Mouse (Mus musculus) common myeloid progenitor, adult 5-6 weeks (primary cell): ENCODE measurements around the gene Nav2. TPM values are rescaled to one million over a fixed set of nuclear protein-coding genes. Genes with fewer than 3 reads are reported as not detected.

Experiments
- ATAC-seq: replicated peaks from 2 replicates; pipeline ENCODE4 v1.8.0; 2016; ENCODE audit warnings: low read depth, mild to moderate bottlenecking, moderate TSS enrichment, inconsistent platforms; ENCODE audit not compliant: poor library complexity, severe bottlenecking
- total RNA-seq: library from RNA; stranded (forward); fragments of 200-1000, 187-1606 nt; gene quantifications from 2 replicates; pipeline ENCODE4 v1.2.3, GENCODE M21; 2017

Gene Nav2
- total RNA-seq, 1 experiment from 2014 or later = 7.8 TPM

DNA sequence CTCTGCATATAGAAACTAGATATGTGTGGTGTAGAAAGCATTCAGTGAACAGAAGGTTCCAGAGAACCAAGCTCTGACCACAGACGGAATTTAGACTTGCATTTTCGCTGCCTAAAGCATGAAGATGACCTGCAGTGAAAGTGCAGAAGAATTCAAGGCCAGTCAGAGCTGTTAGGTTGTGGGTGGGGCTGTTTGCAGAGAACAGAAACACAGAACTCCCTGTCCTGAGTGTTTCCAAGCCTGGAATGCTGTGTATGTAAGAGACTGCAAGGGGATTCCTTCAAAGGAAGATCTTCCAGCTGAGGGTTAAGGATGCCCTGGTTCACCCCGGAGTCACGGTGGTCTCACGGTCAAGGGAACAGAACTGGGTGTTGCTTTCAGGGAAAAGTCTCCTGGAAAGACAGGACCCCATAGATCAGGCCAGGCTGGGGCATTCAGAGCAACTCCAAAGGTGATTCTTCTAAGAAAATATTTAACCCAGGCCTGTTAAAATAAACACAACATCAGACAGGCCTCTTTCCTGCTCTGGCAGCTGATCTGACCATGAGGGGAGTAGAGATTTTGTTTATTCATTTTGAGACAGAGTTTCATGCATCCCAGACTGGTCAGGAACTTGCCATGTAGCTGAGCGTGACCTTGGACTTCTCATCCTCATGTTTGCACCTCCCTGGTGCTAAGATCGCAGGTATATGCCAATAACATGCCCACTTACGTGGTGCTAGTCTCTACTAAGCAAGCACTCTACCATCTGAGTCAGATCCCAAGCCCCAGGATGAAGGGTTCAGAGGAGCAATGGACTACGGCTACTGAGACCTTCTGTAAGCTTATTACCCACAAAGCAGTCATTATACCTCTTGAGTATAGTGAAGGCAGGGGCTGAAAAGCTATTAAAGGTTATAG is 568.8 kb downstream of the Nav2 start:
- no peak for ATAC-seq

DNA sequence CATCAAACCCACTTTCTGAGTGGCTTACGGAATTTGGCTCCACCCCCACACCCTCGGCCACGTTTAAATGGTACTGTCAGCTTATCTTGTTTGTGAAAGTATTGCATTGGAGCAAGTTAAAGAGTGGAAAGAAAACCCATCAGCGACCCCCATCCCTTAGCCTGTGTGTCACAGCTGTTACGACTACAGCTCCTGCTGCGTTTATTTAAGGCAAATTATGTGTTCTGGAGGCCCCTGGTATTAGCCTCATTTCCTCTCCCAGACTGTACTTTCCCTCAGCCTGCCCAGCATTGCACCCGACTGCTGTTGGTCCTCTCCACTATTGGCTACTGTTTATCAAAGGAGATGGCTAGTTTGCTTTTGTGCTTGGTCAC is 569.4 kb downstream of the Nav2 start:
- ATAC-seq = no peak

DNA sequence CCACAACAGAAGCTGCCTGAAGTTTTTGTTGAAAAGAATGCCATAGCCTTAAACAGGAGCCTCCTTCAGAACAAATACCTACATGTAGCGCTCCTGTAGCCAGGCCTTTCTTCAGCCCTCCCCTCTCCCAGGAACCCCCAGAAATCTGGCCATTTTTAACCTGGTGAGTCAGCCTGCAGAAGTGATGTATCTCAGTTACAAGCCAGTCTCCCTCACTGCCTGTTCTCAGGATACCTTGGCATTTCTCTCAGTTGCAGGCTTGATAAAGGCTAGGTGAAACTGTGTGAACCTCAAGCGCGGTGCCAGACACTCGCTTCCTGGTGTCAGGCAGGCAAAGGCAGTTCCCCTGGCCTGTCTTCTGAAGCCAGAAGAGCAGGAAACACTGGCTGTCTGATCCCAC is 570.4 kb downstream of the Nav2 start:
- ATAC-seq = no peak

DNA sequence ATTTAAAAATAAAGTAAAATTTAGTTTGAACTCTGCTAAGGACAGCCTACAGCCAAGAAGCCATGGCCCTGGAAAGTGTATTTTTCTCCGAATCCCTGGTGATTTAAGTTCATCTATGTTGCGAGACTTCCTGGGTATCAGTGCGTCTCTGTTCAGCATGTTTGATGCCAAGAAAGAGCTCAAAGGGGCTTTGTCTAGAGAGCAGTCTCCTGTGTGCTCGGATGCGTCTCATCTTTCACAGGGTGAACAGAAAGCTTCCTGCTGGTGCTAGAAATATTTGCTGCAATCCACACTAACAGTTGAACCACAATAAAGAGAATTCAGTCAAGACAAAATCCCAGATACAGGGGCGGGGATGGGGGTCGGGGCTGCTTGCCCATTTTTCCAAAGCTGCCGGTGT is 572.4 kb downstream of the Nav2 start:
- no peak for ATAC-seq

DNA sequence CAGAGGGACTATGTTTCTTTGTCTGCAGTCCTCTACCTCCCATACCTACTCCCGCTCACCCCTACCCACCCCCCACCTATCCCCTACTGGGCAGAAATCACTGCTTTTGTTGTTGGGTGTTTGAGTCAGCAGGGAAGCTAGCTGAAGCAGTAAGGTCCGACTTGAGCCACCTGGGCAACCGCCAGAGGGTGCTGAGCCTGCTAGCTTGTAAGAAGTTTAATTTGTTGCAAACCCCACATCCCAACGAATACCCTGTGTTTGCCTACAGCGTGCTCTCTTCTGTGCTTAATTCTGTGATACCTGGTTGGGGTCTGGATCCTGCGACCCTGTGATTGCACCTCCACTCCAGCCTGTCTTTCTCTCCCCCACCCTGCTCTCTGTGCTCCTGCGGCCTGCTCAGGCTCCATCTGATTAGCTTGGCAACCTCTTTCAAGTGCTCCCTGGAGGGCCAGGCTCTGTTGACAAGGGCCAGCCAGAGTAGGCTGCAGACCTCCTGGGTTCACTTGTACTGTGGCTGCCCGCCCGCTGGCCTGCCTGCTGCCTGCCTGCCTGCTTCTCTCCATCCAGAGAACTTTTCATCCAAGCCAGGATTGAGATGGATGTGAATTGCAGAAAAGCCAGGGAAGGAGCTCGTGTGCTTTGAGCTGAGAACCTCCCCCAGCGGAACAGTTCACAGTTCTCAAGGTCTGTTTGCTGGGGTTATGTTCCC is 575.7 kb downstream of the Nav2 start:
- no peak for ATAC-seq

DNA sequence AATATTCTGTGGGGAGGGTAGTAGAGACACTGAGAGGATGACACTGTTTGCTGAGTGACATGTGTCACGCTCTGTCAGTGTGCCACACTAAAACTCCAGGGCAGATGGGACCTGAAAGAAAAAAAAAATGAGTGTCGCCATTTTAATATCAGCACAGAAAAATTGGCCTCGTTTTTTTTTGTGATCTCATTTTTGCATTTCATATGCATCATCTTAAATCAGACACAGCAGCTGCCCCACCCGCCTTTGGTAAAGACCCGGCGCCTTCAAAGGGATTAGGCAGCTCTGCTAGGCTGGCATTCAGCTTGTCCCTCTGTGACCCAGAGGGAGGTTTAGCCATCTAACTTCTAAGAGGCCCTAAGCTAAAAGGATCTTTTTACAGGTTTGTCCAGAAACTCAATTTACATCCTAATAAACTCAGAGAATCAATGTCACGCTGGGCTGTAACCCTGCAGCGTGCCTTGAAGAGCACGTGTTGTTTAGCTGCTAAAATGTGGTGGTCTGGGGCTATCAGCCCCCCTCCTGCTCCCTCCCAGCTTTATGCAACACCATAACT is 576.9 kb downstream of the Nav2 start:
- no peak for ATAC-seq

DNA sequence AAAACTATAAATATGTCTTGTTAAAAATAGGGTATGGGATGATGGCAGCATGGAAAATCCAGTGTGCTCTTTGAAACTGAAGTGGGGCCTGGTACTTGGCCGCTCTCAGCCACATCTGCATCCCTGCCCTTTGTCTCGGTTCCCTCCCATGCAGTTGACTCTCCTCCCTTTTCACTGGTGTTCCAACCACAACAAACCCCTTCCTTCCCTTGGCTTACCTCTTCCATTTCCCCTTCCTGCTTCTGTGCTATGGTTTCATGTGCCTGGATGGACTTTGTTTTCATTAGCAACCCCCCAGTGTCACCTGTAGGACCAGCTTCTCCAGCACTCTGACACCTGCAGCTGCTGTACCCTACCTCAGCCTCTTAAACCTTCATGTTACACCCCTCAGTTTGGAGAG is 578.8 kb downstream of the Nav2 start:
- ATAC-seq = 0 out of 2 replicates have a peak, but pooled peaks have one; percentile 22

DNA sequence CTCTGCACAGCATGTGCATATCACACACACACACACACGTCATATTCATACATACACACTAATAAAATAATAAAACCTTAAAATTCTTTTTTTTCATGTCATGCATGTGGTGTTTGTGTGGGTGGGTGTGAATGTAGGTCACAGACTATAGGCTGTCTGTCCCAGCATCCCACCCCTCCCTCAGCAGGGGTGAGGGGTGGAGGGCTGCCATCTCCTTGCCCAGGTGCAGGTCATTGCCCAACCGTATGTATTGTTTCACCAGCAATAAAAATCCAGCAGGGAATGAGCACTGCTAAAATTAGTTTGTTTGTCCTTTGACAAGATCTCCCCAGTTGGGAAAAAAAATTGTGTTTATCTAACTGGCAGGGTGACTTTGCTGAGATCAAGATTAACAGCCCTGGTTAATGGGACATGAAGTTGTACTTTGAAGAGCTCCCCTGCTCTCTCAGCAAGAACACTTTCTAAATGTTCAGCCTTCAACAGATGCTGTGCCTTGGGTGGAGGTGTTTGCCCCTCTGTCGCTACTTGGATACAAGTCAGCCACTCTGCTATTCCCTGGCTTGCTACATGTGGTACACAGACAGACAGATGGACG is 580.1 kb downstream of the Nav2 start:
- ATAC-seq = no peak

DNA sequence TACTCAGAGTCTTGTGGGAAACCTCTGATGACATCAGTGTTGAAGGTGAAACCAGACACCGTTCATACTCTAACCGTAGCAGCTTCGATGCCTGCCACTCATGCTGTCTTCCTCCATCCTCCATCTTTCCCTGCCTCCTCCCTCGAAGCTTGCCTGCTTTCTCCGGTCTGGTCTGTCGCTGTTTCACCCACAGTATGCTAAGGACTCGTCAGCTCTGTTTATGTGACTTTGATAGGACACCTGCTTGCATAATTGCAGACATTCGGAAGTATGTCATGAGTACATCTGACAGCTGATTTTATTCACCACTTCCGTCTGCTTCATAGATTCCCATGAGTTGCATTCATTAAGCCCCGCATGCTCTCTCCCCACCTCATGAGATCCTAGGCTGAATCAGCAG is 582.3 kb downstream of the Nav2 start:
- ATAC-seq = no peak

DNA sequence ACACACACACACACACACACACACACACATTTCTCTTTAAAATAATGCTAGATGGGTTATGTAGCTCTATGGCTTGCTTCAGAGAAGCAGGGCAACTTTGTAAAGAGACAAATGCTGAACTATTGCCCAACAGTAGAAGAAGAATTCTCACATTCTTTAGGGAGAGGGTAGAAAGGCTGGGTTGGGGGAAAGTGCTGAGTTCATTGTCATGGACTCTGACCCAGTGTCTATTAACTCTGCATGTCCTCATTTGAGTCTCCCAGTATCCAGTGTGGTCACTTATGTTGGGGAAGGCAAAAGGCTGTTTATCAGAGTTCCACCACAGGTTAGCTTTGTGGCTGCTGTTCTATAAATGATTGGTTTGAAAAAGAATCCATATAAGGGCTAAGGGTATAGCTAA is 584.1 kb downstream of the Nav2 start:
- ATAC-seq = no peak

DNA sequence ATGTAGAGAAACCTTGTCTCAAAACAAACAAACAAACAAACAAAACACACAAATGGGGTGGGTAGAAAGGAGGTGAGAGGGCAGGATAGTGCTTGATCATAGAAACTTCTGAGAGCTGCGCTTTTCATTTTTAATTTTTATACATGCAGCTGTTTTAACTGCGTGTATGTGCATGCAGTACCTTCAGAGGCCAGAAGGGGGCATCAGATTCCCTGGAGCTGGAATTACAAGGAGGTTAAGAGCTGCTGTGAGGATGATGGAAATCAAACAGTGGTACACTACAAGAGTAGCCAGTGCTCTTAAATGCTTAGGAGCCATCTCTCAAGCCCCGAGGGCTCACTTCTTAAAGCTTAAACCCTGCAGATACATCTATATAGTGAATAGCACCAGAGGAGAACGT is 584.7 kb downstream of the Nav2 start:
- no peak for ATAC-seq

DNA sequence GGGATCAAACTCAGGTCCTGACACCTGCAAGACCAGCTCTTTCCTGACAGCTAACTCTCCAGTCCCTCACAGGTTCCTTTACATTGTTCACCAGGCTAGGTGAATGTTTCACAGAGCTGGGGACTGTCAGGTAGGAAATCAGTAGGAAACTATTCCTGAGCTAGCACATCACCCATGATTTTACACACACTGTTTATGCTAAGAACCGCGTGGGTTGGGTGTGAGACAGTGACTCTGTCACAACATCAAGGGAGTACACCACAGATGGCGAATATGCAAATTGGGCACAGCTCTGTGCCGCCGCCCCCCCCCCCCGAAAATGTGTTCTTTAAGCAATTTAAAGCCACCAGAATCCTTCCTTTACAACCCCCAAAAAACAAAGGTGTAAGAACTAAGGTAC is 586.1 kb downstream of the Nav2 start:
- ATAC-seq = no peak

DNA sequence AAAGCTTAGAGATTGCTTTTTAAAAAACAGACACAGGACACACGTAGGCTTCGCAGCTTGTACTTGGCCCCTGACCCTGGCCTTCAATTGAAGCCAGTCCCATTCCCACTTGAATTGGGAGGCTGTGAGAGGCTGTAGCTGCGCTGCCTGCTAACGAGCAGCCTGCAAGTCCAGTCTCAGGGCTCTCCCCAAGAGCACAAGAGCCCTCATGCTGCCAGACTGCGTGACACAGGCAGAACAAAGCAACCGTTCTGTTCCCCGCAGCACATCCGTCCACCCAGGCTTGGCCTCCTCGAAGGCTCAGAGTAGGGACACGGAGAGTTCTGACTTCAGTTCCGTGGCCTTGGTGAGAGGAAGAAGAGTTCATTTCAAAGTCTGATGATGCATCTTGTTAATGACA is 587.6 kb downstream of the Nav2 start:
- ATAC-seq = no peak

DNA sequence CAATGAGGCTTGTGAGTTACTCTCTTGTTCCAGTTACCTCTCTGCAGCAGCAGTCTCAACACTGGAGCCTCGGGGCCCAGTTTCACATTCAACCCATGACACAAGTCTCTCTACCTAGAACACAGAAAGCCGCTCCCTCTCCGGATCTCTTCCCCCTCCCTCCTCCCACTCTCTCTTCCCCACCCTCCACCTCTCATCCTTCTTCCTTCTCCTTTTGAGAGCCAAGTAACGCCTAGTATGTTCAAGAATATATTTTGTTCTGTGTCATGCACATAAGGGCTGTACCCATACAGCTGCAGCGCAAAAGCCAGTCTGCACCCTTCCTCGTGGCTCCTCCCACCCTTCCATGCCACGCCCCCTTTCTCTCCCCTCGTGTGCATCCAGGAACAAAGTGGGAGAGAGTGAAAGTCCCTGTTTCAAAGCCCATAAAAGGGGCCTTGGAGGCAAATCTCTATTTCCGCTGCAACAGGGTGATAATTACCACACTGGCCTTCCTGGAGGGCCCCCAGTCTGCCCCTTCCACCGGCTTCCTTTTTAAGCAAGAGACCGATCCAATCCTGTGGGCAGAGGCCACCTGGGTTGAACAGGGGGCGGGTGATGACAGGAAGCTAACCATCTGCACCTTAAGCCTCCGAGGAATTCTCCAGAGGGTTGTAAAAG is 588.4 kb downstream of the Nav2 start:
- ATAC-seq = peak; percentile 70

DNA sequence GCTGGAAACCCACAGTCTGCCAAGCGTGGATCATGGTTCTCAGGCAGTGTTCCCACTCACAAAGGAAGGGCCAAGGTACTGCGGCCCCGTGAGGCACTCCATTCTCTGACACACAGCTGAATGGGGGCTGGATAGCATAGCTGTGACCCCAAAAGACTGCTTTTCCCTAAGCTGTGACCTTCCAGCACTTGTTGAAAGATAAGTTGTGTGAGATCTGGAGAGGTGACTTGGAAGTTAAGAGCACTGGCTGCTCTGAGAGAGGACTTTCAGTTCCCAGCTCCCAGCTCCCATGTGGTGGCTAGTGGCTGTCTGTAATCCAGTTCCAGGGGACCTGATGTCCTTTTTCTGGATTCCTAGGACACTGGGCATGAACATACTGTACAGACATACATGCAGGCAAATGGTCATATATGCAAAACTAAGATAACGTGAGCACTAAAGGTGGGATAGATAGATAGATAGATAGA is 588.9 kb downstream of the Nav2 start:
- ATAC-seq = no peak

DNA sequence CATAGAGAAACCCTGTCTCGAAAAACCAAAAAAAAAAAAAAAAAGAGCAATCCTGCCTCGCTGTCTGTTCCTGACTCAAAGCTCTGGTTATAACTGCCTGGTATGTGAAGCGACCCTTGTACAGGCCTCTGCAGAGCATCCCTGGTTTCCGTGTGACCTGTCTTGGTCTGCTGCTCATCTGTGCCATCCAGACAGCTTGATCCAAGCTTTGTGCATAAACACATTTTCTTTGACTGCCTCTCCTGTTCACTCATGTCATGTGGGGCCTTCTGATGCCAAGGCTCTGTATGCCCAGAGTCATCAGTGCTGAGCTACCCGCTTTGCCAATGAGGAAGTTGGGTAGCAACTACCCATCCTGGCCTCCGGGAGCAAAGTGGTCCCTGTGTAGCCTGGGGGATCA is 591.1 kb downstream of the Nav2 start:
- no peak for ATAC-seq

DNA sequence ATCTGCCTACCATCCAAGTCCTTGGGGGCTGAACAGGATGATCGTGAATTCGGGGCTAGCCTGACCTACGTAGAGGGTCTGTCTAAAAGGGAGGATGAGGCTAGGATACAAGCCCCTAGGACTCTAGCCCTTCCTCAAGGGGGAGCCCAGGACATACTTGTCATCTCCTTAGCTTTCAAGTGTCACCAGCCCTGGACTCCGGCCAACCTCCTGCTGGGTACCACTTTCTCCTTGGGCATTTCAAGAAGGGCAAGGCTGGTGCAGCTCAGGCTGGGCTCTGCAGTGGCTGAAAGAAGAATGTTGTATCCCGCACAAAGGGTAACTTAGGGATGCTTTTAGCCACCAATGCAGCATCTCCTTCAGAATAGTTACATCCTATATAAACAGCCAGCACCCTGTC is 592.4 kb downstream of the Nav2 start:
- no peak for ATAC-seq

DNA sequence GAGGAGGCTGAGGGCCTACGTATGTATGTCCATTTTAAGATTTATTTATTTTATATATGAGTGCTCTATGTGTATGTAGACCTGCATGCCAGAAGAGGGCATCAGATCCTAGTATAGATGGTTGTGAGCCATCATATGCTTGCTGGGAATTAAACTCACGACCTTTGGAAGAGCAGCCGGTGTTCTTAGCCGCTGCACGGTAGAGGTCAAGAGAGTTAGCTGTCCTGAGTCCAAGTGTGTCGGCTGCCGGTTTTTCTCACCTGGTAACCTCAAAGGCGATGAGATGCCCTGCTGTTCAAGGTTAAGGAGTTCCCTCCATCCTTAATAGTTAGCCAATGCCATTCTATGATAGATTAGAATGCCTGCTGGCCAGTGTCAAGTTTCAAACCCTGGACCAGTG is 594.9 kb downstream of the Nav2 start:
- ATAC-seq = no peak

DNA sequence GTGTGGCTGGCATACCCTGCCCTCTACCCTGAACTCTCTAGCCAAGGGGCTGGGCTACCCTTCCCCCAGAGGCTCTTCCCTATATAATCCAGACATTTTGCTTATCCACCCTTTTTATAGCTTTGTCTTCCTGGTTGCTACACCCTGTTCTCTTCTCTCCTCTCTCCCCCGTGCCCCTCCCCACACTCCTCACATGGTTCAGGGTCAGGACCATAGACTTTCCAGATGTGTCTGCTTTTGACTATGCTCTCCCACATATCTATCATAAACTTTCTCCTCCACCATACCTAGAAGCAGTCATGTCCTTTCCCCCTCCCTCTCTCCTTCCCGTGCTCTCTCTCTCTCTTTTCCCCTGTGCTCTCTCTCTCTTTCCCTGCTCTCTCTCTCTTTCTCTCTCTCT is 595.4 kb downstream of the Nav2 start:
- no peak for ATAC-seq

DNA sequence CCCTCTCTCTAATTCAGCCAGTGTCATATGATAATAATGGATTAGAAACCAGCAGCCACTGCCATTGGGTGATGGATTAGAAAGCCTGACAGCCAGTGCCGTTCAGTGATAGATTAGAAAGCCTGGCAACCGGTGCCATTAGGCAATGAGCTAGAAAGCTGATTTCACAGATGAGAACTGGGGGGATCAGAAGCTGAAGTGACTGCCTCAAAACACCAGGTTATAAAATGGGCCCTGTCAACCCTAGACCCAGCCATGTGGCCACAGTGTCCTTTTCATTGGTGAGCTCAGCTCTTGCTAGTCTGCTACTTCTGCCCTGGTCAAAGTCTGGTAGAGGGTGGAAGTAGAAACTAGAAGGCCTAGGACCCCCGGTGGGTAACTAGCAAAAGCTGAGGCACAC is 595.8 kb downstream of the Nav2 start:
- ATAC-seq = no peak
